Mouse (Mus musculus) spleen, adult 12 weeks (tissue): ENCODE measurements around the gene Olfr484.
"Not testable (repeated sequence)": the region's sequence is repeated elsewhere in the genome, so short reads cannot be mapped to it uniquely, and the experiment has no call there.

ENCODE experiments used
- DNase-seq: peaks from one replicate; pipeline ENCODE4 v3.0.0; 2022; ENCODE audit warnings: low spot score

Gene Olfr484

GRCm38 (mm10) chr7:108127349-108127748 is at the start of gene Olfr484:
Gene Olfr484 (minus strand): TSS chr7:108127449.
- no peak for DNase-seq

GRCm38 (mm10) chr7:108172642-108173041 is 45.4 kb upstream of the Olfr484 start, which contains the start of gene Olfr486:
Gene Olfr486 (minus strand): TSS chr7:108172742.
- not testable (repeated sequence) for DNase-seq

GRCm38 (mm10) chr7:108159771-108160170 is 32.5 kb upstream of the Olfr484 start, which contains the start of gene Olfr485:
Gene Olfr485 (minus strand): TSS chr7:108159871.
- DNase-seq, result no peak

- DNase-seq, result no peak
Measured at GRCm38 (mm10) chr7:108121416-108121815, 5.8 kb downstream of the Olfr484 start.

- DNase-seq, result no peak
Measured at GRCm38 (mm10) chr7:108120681-108121080, 6.6 kb downstream of the Olfr484 start.

- no peak for DNase-seq
Measured at GRCm38 (mm10) chr7:108100549-108100948, 26.7 kb downstream of the Olfr484 start, which contains the start of gene Olfr483. Gene Olfr483 (plus strand): TSS chr7:108100849.

GRCm38 (mm10) chr7:108097486-108097885 is 29.8 kb downstream of the Olfr484 start, which contains the start of gene Olfr482:
Gene Olfr482 (minus strand): TSS chr7:108097586.
- no peak for DNase-seq

- DNase-seq, result no peak
Measured at GRCm38 (mm10) chr7:108079555-108079954, 47.7 kb downstream of the Olfr484 start, which contains the start of gene Olfr481. Gene Olfr481 (plus strand): TSS chr7:108079855.
